In the genomic region with DNA sequence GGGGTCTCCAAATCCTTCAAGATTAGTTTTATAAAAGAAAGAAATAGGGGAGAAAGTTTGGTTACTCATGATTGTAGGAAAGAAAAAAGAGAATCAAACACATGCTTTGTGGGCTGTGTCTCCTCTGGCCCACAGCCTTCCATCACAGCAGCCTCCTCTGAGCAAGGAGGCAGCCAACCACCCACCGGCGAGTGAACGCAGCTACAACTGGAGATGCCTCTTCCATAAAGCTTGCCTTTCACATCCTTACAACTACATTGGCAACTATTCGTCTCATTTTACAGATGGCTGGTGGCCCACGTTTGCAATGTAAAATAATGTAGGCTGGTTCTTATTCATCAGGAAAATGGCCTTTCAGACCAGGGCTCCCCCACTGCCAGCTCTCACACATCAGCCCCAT, we compare ENCODE assay signal across 17 mouse cellular contexts. TPM values are rescaled to one million over a fixed set of nuclear protein-coding genes. Genes with fewer than 3 reads are reported as not detected.
"Had no signal": no experiment of that assay in that cellular context is flagged by ENCODE, and none has a peak within 500 bp of the region (broad histone marks: within the 10 kb centered on the region; RNA-seq: fewer than 3 reads in every experiment).

No protein-coding gene starts in this region.

- H3K4me3 ChIP-seq: liver, embryonic 15.5 days; lung, embryonic 15.5 days; megakaryocyte, embryonic 14.5 days; midbrain, embryonic 12.5 days; midbrain, embryonic 15.5 days; neural tube, embryonic 12.5 days; stomach, embryonic 15.5 days had no signal

- DNase-seq: liver, postnatal 0 days; lung, adult 2 months; right cerebral cortex, postnatal 14 days had no signal

- ATAC-seq: liver, postnatal 0 days; lung, postnatal 0 days; midbrain, embryonic 15.5 days had no signal

- H3K27ac ChIP-seq: liver, embryonic 15.5 days; lung, embryonic 15.5 days; macrophage; midbrain, embryonic 12.5 days; midbrain, embryonic 15.5 days; neural tube, embryonic 12.5 days; stomach, embryonic 15.5 days; stomach, postnatal 0 days had no signal

RNA-seq across cellular contexts. Expression of gene Pcsk9, which starts 26.9 kb away (rescaled TPM):
- total RNA-seq: monocyte, adult 5-6 weeks had no signal

RNA-seq across cellular contexts. Expression of gene Bsnd, which starts 54.9 kb away (rescaled TPM):
- total RNA-seq: megakaryocyte progenitor cell, adult 5-6 weeks; midbrain, postnatal 0 days; monocyte, adult 5-6 weeks; neutrophil, adult 5-6 weeks had no signal
